14 mouse cellular contexts compared by ENCODE assay signal in genomic region chr1:194341758-194342157, GRCm38 (mm10).
"Had no signal": no experiment of that assay in that cellular context is flagged by ENCODE, and none has a peak within 500 bp of the region (broad histone marks: within the 10 kb centered on the region; RNA-seq: fewer than 3 reads in every experiment).

No protein-coding gene starts in this region.

- H3K27ac ChIP-seq: intestine, embryonic 15.5 days; kidney, postnatal 0 days; layer of hippocampus, adult 2 months; limb, embryonic 12.5 days; liver, embryonic 15.5 days; neural tube, embryonic 15.5 days had no signal

- H3K4me2 ChIP-seq: intestine, embryonic 15.5 days; limb, embryonic 12.5 days; liver, embryonic 15.5 days; neural tube, embryonic 15.5 days had no signal

- H3K4me1 ChIP-seq: intestine, embryonic 15.5 days; liver, embryonic 15.5 days had no signal

- H3K4me3 ChIP-seq: intestine, embryonic 15.5 days; layer of hippocampus, adult 2 months; limb, embryonic 12.5 days; liver, embryonic 15.5 days; neural tube, embryonic 15.5 days had no signal

- H3K9me3 ChIP-seq: intestine, embryonic 15.5 days; limb, embryonic 12.5 days; liver, embryonic 15.5 days; neural tube, embryonic 15.5 days had no signal

- H3K36me3 ChIP-seq: intestine, embryonic 15.5 days; limb, embryonic 12.5 days; liver, embryonic 15.5 days; neural tube, embryonic 15.5 days had no signal

- ATAC-seq: intestine, embryonic 15.5 days; lung, postnatal 0 days had no signal

- DNase-seq: kidney, adult 2 months; kidney, postnatal 4 days; liver; lung, adult 2 months; lung, postnatal 36 days; right cerebral cortex, adult 18-20 months; right cerebral cortex, postnatal 25 days had no signal

- H3K27me3 ChIP-seq: intestine, embryonic 15.5 days; limb, embryonic 12.5 days; liver, embryonic 15.5 days; neural tube, embryonic 15.5 days had no signal

- H3K9ac ChIP-seq: intestine, embryonic 15.5 days; limb, embryonic 12.5 days; liver, embryonic 15.5 days; neural tube, embryonic 15.5 days had no signal
